ENCODE assay signal across 10 mouse cellular contexts in the genomic region with DNA sequence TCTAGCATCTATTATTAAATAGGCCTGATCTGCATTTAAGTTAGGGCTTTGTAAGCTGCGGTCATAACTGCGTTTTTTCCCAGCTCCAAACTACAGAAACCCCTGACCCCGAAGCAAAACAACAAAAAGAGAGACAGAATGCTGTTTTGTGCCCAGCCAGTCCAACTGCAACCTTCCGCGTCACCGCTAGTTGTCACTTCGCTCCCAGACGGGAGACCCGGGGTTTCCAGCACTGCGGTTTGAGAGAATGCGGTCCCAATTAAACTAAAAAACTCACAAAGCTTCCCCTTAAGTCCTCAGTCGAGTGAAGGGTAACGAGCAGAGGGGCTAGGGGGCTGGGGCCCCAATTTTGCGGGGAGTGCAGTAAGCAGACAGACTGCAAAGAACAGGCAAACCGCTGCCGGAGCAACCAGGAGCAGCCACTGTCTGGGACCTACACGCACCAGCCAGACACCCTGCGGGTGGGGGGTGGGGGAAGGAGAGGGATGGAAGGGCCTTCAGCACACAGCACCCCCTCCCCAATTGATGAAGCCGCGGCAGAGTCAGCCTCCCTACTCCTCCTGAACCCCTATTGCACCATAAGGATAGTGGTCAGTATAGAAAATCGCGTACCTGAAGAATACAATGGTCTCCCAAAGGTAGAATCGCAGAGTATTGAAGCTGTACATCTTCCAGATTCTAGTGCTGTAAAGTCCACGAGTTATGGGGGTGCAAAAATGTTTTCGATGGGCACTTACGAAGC. TPM values are rescaled to one million over a fixed set of nuclear protein-coding genes. Genes with fewer than 3 reads are reported as not detected.
DNase-seq lines count a peak whose midpoint lies in the region; ATAC-seq and TF ChIP-seq lines count a peak whose summit lies in the region.
"Had no signal": no experiment of that assay in that cellular context is flagged by ENCODE, and none has a peak within 500 bp of the region (broad histone marks: within the 10 kb centered on the region; RNA-seq: fewer than 3 reads in every experiment).

No protein-coding gene starts in this region.

- peaks cover 29% of the 10 kb centered on the region for H3K27me3 ChIP-seq in forebrain, postnatal 0 days (ENCODE audit: insufficient read depth, low read length)
- peaks cover 28% of the 10 kb centered on the region for H3K27me3 ChIP-seq in limb, embryonic 10.5 days (ENCODE audit: low read depth, poor library complexity, severe bottlenecking)

- no peaks in the 10 kb centered on the region for H3K4me1 ChIP-seq in forebrain, postnatal 0 days (ENCODE audit: insufficient read depth)
- 0 out of 2 replicates have a peak, but pooled peaks cover 5% of the 10 kb centered on the region for H3K4me1 ChIP-seq in limb, embryonic 10.5 days

- H3K9ac ChIP-seq in forebrain, postnatal 0 days, result peak overlapping the region; percentile 31; the same call in 1 of the 2 replicates

- H3K36me3 ChIP-seq in forebrain, postnatal 0 days (ENCODE audit: insufficient read depth), result no peaks in the 10 kb centered on the region
- no peaks in the 10 kb centered on the region for H3K36me3 ChIP-seq in limb, embryonic 10.5 days

- H3K4me2 ChIP-seq in forebrain, postnatal 0 days (ENCODE audit: low read depth), result peak overlapping the region; percentile 75

- DNase-seq in thymus, postnatal 14 days, result peak; percentile 4
- DNase-seq in thymus, postnatal 25 days, result no peak
- peak; percentile 63 for DNase-seq in forebrain, postnatal 0 days
- peak; percentile 32 for DNase-seq in limb, embryonic 10.5 days (ENCODE audit: low spot score)
- peak; percentile 48 for DNase-seq in right cerebral cortex, postnatal 14 days
- DNase-seq in gastrocnemius, postnatal 4 days (ENCODE audit: low spot score in 2 of 2), result no peak
- DNase-seq in kidney, postnatal 10 days, result no peak
- DNase-seq in B cell, adult 2 months, result no peak

- H3K27ac ChIP-seq in forebrain, postnatal 0 days (ENCODE audit: low read depth, low read length), result no peak overlapping the region
- H3K27ac ChIP-seq in limb, embryonic 10.5 days, result no peak overlapping the region
- H3K27ac ChIP-seq: macrophage had no signal

- WGBS in forebrain, postnatal 0 days, result 4% methylated on average over 26 of the region's 26 CpGs
- 7% methylated on average over 26 of the region's 26 CpGs for WGBS in limb, embryonic 10.5 days

- peak overlapping the region; percentile 39 for H3K4me3 ChIP-seq in forebrain, postnatal 0 days (ENCODE audit: low read depth, low read length)
- H3K4me3 ChIP-seq in limb, embryonic 10.5 days, result no peak overlapping the region

- H3K9me3 ChIP-seq in forebrain, postnatal 0 days (ENCODE audit: low read length), result no peaks in the 10 kb centered on the region
- no peaks in the 10 kb centered on the region for H3K9me3 ChIP-seq in limb, embryonic 10.5 days (replicated peaks)

- peak; percentile 78 for ATAC-seq in forebrain, postnatal 0 days

- TF ChIP-seq CTCF in forebrain, postnatal 0 days (IDR thresholded peaks at IDR 0.05; ENCODE audit: low read depth), result peak; percentile 72

RNA-seq across cellular contexts. Expression of a gene that starts 0.8 kb away (rescaled TPM):
- total RNA-seq in forebrain, postnatal 0 days (2014; rRNA removed), result 0.19 TPM in 1 of 2 replicates, not detected in the other
- polyA plus RNA-seq in forebrain, postnatal 0 days (2015; fragmentation: Nextera tagmentation; extraction: Ambion mirVana), result 0.08 TPM in 1 of 2 replicates, not detected in the other
- polyA plus RNA-seq in limb, embryonic 10.5 days (2016; fragmentation: Nextera tagmentation; extraction: Ambion mirVana), result not detected in 2 replicates
- total RNA-seq in gastrocnemius, postnatal 4 days (2021), result not detected
- total RNA-seq: ES-E14 had no signal
- polyA plus RNA-seq: macrophage had no signal

Comparison
In these comparisons a context has a peak if more than half of its experiments do, and no peak if none do; other contexts are left out.
1. DNase-seq: peak in thymus, postnatal 14 days (single experiment), forebrain, postnatal 0 days (single experiment), limb, embryonic 10.5 days (single experiment) and right cerebral cortex, postnatal 14 days (single experiment); none in thymus, postnatal 25 days (single experiment), gastrocnemius, postnatal 4 days (0 of 2), kidney, postnatal 10 days (single experiment) and B cell, adult 2 months (0 of 2).